Mouse (Mus musculus) right cerebral cortex, adult 2 months (tissue): ENCODE results near the gene Rab5c.

Experiments used
- DNase-seq, 2 experiments: peaks; one replicate each; pipeline ENCODE4 v3.0.0; 2021 to 2022; ENCODE audit warnings: low spot score in 2 of 2

Gene Rab5c

DNA sequence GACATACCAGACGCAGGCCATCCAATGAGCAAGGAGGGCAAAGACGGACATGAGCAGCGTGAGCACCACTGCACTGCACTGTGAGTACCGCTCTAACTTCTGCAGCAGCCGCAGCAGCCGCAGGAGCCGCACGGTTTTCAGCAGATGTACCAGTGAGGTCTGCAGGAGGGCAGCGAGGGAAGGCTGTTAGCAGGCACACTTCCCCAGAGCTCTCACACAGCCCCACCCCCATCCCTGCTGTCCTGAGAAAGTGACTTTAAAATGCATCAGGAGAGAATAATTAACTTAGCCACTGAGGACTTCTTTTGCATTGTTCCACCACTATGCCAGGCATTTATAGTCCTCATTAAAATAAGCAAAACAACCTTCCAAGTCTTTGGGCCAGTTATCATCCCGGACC lies 14.3 kb upstream of the Rab5c start:
- DNase-seq, result no peak

DNA sequence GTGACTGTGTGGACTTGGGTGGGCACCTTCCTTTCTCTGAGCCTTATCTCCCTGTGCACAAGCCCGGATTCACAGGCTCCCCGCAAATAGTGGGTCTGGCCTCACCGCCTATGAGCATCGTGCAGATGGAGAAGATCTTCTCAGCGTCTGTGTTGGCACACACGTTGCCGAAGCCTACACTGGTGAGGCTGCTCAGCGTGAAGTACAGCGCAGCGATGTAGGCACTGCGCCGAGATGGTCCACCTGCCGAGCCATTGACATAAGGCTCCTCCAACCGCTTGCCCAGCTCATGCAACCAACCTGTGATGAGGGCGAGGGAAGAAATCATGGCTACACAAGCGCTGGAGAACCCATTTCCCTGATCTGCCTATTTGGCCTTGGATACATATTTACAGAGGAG lies 12.1 kb upstream of the Rab5c start:
- DNase-seq, result no peak

GRCm38 (mm10) chr11:100749469-100749868 lies 11.5 kb upstream of the Rab5c start:
- peak; percentile 56 to 57 for DNase-seq

DNA sequence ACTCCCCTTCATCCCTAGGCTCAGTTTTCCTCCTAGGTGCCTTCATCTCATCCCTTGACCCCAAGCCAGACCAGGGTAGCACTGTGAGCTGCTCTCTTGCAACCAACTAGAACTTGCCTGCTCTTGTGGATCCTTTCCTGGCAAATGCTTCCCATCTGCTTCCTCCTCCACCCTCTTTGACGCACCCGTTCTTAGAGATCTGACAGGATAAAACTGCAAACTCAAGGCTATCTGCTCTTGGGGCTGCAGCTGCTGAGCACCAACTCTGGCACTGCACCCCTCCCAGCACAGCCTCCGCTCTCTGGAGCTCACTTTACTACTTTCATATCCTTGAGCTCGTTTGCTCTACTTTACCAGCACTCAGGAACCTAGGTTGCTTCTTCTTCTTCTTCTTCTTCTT lies 10.6 kb upstream of the Rab5c start:
- no peak for DNase-seq

- no peak for DNase-seq
Measured at GRCm38 (mm10) chr11:100747114-100747513, 9.1 kb upstream of the Rab5c start.

DNA sequence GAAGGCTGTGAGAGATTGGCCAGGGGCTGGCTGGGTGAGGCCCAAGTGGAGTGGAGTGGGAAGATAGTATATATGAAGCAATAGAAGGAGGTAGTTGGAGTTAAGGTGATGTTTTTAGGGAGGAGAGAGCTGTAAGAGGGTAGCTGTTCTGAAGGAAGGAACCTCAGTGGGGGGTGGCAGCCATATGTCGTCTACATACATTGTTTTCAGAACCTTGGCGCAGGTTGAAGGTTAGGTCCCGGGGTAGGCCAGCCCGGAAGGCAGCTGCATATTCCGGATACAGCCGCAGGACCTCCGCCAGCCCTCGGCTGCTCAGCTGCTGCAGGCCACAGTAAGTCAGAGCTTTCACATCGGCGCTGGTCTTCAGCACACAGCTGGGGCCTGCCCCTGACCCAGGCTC lies 8.5 kb upstream of the Rab5c start:
- no peak for DNase-seq

DNA sequence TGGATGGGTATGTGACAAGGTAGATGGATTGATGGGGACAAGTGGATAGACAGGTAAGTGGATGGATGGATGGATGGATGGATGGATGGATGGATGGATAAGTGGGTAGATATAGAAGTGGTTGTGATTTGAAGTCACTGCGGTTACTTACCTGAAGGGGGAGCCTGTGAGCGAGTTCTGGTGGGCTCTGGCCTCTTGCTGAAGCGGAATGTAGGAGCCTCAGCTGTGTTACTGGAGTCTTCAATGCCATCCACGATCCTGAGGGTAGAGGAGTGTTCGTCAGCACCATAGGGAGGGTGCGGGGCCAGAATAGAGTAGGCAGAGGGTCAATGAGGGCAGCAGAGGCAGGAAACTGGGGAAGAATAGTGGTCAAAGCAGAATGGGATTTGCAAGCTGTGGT lies 7.1 kb upstream of the Rab5c start:
- peak; percentile 64 to 70 for DNase-seq

DNA sequence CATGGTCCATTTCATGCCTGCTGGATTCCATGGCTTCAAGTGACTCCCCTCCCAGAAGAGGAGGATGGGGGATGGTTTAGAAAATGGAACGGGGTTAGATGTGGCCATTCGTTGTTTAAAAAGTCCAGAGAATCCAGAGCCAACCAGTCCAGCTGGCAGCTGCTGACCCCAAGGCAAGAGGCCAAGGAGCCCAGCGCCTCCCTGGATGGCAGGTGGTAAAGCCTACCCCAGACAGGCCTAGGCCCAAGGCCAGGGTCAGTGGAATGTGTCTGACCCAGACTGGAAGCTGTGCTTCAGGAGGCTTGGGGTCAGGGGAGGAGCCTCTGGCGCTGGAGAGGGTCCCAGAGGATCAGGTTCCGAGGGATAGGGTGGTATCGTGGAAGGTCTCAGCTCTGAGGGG lies 3.3 kb upstream of the Rab5c start:
- DNase-seq, result no peak

GRCm38 (mm10) chr11:100738749-100739148 lies 734 bp upstream of the Rab5c start:
- no peak for DNase-seq

DNA sequence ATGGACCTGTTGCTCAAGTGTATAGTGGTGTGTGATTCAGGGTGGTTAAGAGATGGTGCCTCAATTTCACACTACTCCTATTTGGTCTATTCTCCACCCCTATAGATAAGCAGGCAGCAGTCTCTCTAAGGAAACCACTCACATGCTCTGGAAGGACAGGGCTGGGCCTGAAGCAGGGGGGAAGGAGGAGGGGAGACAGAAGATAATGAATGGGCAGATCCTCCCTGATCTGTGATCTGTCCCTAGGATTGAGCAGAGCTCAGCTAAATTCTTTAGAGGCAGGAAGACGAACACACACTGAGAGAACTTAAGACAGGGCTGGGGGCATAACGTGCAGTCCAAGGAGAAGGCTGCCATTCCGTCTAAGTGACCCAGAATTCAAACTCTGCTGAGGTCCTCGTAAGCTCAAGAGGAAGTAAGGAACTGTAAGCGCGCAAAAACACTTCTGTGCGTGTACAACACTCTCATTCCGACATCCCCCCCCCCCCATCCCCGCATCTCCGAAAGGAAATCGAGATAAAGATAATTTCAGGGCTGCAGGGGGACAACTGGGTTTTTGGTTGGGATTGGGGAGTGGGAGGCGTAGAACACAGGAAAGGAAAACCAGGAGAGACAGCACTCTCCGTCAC lies 796 bp downstream of the Rab5c start:
- DNase-seq, result no peak

GRCm38 (mm10) chr11:100736746-100737080 lies 1.3 kb downstream of the Rab5c start:
- no peak for DNase-seq

GRCm38 (mm10) chr11:100735954-100736745 lies 1.9 kb downstream of the Rab5c start:
- no peak for DNase-seq

DNA sequence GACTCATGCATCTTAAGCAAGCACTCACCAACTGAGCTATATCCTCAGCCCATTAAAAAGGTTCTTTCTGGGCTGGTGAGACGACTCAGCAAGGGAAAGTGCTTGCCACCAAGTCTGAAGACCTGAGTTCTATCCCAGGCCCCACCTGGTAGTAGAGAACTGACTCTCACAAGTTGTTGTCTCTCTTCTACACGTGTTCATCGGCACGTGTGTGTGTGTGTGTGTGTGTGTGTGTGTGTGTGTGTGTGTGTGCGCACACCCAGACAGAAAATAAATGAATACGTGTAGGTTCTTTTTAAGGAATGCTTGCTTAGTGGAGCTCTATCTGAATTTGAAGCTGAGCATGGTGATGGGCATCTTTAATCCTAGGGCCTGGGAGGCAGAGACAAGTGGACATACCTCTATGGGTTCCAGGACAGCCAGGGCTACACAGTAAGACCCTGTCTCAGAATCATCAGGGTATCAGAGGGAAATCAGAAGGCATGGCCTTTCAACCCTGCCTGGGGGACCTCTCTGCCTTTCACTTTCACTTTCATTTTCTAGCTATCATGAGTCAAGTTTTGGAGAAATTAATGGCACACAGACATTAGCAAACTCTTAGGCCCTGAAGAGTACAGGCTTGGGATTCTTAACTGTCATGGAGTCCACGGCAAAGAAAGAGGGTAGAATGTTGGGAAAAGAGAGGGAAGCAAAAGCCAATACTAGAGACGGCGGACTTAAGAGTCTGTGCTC lies 2.7 kb downstream of the Rab5c start:
- DNase-seq, result no peak

DNA sequence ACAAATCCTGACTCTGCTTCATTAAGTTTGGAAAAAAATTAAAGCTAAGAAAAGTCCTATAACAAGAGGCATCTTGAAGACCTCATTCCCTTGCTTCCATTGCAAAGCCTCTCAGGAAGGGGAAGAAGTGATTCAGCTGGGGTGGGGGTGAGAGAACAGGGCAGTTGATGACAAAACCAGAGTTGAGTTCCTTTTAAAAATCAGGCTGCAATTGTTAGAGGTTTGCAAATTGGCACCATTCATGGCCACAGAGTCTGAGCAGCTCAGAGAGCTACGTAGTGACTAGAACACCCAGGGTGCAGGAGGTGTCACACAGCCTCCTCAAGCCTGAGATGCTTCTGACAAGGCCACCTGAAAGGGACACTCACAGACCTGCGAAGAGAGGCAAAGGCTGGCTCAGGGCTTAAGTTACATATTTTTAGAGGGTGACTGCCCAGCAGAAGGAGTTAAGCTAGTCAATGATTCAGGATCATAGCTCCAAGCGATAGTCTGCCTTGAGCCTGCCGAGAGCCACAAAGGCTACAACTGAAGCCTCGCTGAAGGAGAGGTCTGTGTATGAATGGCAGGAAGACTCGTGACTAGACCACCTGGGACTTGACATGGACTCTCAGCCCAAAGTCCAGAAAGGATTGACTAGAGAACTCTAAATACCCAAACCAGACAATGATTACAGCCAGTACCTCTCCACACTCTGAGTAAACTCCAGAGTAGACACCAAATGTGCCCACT lies 7.4 kb downstream of the Rab5c start:
- DNase-seq, result no peak

DNA sequence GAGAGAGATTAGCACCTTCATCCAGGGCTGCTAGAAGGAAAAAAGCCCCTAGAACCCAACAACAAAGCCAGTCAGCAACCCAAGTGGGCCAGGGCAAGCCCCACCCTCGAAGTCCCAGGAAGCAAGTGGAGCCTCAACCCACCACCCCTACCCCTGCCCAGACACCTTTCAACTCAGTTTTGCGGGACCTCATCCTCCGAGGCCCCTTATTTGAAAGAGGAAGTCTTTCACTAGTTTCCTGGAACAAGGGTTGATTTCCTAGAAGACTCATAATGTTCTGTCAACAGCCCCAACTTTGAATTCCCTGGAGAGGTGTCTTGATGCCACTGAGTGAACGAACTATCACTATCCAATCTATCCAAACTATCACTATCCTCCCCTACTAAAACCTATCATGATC lies 8.0 kb downstream of the Rab5c start:
- DNase-seq, result no peak

DNA sequence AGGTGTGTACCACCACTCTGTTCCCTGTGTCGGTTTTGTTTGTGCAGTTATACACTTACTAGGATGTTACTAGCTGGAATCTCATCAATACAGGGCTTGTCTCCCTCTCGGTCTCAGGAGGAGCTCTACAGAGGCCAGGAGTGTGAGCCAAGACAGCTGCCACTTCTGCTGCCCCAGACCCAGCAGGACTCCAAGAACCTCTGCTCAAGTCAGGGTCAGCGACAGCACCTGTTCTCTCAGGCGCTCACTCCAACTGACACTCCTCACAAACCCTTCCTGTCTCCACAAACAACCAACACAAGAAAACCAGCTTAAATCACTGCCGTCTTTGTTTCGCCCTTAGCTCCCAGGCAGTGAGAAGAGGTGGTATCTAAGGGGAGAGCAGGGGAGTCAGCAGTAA lies 9.4 kb downstream of the Rab5c start:
- no peak for DNase-seq

GRCm38 (mm10) chr11:100727201-100727600 lies 10.8 kb downstream of the Rab5c start:
- no peak for DNase-seq

GRCm38 (mm10) chr11:100724919-100725512 lies 13.0 kb downstream of the Rab5c start:
- no peak for DNase-seq

DNA sequence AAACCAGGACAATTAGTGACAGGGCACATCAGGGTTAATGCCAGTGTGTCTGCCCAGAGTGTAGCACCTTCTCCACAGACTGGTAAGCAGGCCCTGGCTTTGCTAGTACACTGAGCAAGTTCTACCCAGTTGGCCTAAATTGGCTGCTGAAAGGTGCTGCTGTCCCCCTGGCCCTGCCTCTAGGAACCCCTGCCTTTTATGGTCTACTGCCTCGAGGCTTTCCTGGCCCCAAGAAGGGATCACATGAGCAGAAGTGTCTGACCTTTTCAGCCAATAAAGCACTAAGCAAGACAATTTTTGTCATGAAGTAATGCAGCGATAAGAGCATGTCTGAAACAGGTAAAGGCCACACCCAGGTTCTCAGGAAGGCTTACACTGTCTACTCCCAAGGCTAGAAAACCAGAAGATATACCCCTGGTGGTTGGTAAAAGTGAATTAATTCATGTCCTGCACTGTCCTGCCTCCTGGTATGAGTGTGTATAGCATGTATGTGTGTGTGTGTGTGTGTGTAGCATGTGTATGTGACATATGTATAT lies 15.5 kb downstream of the Rab5c start:
- no peak for DNase-seq

DNA sequence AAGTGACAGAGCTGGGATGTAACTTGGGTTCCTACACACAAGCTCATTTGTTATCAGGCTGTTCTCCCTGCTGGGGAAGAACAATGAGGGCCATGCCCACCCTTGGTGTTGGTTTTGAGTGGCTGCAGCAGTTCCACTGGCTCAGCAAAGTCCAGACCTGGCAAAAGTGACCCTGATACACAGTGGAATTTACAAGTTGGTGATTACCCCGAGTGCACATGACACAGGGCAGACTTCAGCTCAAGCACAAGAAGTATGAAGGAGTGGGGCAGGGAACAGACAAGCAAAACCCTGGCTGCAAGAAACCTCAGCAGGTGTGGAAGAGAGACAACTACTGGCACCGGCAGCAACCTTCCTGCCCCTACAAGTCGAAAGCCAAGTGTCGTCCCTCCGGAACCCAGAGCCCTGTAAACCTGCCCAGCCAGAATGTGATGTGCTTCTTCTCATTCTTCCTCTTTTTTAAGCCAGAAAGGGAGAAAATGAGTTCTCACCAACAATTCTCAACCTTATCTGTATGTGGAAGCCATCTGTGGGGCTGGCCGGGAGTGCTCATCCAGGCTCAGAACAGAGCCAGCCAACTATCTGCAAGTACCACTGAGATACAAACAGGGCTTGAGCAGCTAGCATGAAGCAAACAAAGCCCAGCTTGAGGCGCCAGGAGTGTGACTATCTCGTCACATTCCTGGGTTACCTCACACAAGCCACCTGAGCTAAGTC lies 16.1 kb downstream of the Rab5c start:
- DNase-seq, result no peak

DNA sequence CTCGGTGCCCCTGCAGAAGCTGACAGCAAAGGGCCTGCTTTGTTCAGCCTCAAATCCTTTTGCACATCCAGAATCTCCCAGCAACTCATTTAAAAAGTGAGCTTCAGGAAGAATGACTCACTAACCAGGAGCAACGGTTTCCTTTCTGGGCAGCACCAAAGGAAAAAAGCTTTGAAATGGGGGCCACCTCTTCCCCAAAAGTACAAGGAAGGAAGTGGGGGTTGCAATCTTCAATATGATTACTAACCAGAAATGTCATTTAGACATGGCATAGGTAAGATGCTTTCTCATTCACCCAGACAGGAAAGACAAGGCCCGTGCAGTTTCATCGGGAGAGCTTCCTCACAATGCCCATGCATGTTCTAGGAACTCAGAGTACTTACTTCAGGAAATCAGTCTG lies 16.8 kb downstream of the Rab5c start:
- no peak for DNase-seq
